ENCODE assay signal across 8 mouse cellular contexts in genomic region chr11:11873023-11873908, GRCm38 (mm10). TPM values are rescaled to one million over a fixed set of nuclear protein-coding genes. Genes with fewer than 3 reads are reported as not detected.
DNase-seq lines count a peak whose midpoint lies in the region; ATAC-seq and TF ChIP-seq lines count a peak whose summit lies in the region.

No protein-coding gene starts in this region.

- no peak overlapping the region for H3K4me2 ChIP-seq in kidney, embryonic 16.5 days (replicated peaks; ENCODE audit: low read depth, low read length)
- no peak overlapping the region for H3K4me2 ChIP-seq in hindbrain, postnatal 0 days (ENCODE audit: low read depth, low read length)
- H3K4me2 ChIP-seq in myocyte (ENCODE audit: low read depth): peak overlapping the region; percentile 12

- DNase-seq in kidney, adult 2 months: no peak
- DNase-seq in brain, embryonic 14.5 days (ENCODE audit: low read depth): peak; percentile 80
- peak; percentile 62 to 86 for DNase-seq in gastrocnemius, postnatal 4 days (ENCODE audit: low spot score in 2 of 2)
- peak; percentile 42 for DNase-seq in hindbrain, postnatal 0 days (ENCODE audit: low spot score)
- DNase-seq in MN1 (ENCODE audit: low spot score): no peak
- DNase-seq in cerebellum, adult 11-12 months: no peak

- H3ac ChIP-seq in myocyte (ENCODE audit: control insufficient read depth, insufficient read length): no peak overlapping the region

- no peaks in the 10 kb centered on the region for H3K9me3 ChIP-seq in kidney, embryonic 16.5 days (ENCODE audit: low read length)
- no peaks in the 10 kb centered on the region for H3K9me3 ChIP-seq in hindbrain, postnatal 0 days (ENCODE audit: low read length)

- TF ChIP-seq POLR2A in kidney, adult 2 months (IDR thresholded peaks at IDR 0.05; ENCODE audit: low read depth, low read length): no peak
- TF ChIP-seq POLR2A in brain, embryonic 14.5 days (IDR thresholded peaks at IDR 0.05; ENCODE audit: borderline replicate concordance, extremely low read depth, insufficient read depth, insufficient read length, poor library complexity, severe bottlenecking): no peak
- TF ChIP-seq POLR2A in myocyte (IDR thresholded peaks at IDR 0.05; ENCODE audit: insufficient read length, low read depth): no peak

- WGBS in kidney, embryonic 16.5 days: 38% methylated on average over 20 of the region's 20 CpGs
- 71% methylated on average over 20 of the region's 20 CpGs for WGBS in kidney, adult 2 months
- WGBS in hindbrain, postnatal 0 days: 50% methylated on average over 20 of the region's 20 CpGs

- peak overlapping the region; percentile 76 for H3K27ac ChIP-seq in kidney, embryonic 16.5 days (ENCODE audit: low read length)
- H3K27ac ChIP-seq in kidney, adult 2 months (ENCODE audit: insufficient read depth, low read depth, low read length): no peak overlapping the region
- no peak overlapping the region for H3K27ac ChIP-seq in hindbrain, postnatal 0 days

- TF ChIP-seq CTCF in kidney, adult 2 months (conservative IDR thresholded peaks at IDR 0.05; ENCODE audit: insufficient read depth, insufficient read length, low read depth, low read length): no peak
- TF ChIP-seq CTCF in brain, embryonic 14.5 days (IDR thresholded peaks at IDR 0.05; ENCODE audit: borderline replicate concordance, extremely low read depth, insufficient read depth, insufficient read length): no peak
- no peak for TF ChIP-seq CTCF in hindbrain, postnatal 0 days (IDR thresholded peaks at IDR 0.05; ENCODE audit: low read depth)

- no peaks in the 10 kb centered on the region for H3K36me3 ChIP-seq in kidney, embryonic 16.5 days (ENCODE audit: insufficient read depth, low read length)
- no peaks in the 10 kb centered on the region for H3K36me3 ChIP-seq in kidney, adult 2 months (ENCODE audit: control insufficient read depth, insufficient read depth, low read length)
- H3K36me3 ChIP-seq in hindbrain, postnatal 0 days (ENCODE audit: insufficient read depth, low read length): no peaks in the 10 kb centered on the region
- no peaks in the 10 kb centered on the region for H3K36me3 ChIP-seq in myocyte (ENCODE audit: control insufficient read depth, insufficient read depth)

- 0 out of 2 replicates have a peak overlapping the region, but pooled peaks have one; percentile 30 for H3K9ac ChIP-seq in kidney, embryonic 16.5 days (replicated peaks; ENCODE audit: low read length)
- no peak overlapping the region for H3K9ac ChIP-seq in hindbrain, postnatal 0 days (replicated peaks; ENCODE audit: low read length)

- H3K4me3 ChIP-seq in kidney, embryonic 16.5 days (ENCODE audit: low read length): no peak overlapping the region
- H3K4me3 ChIP-seq in kidney, adult 2 months (ENCODE audit: insufficient read depth, low read depth, low read length): no peak overlapping the region
- no peak overlapping the region for H3K4me3 ChIP-seq in hindbrain, postnatal 0 days (ENCODE audit: low read length)
- no peak overlapping the region for H3K4me3 ChIP-seq in myocyte

- H3K27me3 ChIP-seq in kidney, embryonic 16.5 days (ENCODE audit: insufficient read depth, low read length): no peaks in the 10 kb centered on the region
- H3K27me3 ChIP-seq in kidney, adult 2 months (replicated peaks; ENCODE audit: control insufficient read depth, insufficient read depth, low read length): no peaks in the 10 kb centered on the region
- H3K27me3 ChIP-seq in hindbrain, postnatal 0 days (ENCODE audit: insufficient read depth, low read length): no peaks in the 10 kb centered on the region
- no peaks in the 10 kb centered on the region for H3K27me3 ChIP-seq in myocyte (ENCODE audit: control insufficient read depth, insufficient read depth, insufficient read length)

- ATAC-seq in kidney, embryonic 16.5 days (ENCODE audit: low FRiP score, low TSS enrichment): peak; percentile 67; the same call in 1 of the 2 replicates
- ATAC-seq in hindbrain, postnatal 0 days: no peak

- H3K4me1 ChIP-seq in kidney, embryonic 16.5 days (ENCODE audit: insufficient read depth, low read length): peaks cover 29% of the 10 kb centered on the region
- no peaks in the 10 kb centered on the region for H3K4me1 ChIP-seq in kidney, adult 2 months (ENCODE audit: control insufficient read depth, insufficient read depth, low read length)
- peaks cover 11% of the 10 kb centered on the region for H3K4me1 ChIP-seq in hindbrain, postnatal 0 days (ENCODE audit: insufficient read depth, low read length)

- H3K79me2 ChIP-seq in myocyte (ENCODE audit: control insufficient read depth, insufficient read depth): no peaks in the 10 kb centered on the region

TF ChIP-seq in myocyte, 11 proteins besides CTCF, POLR2A, EP300 and RAD21:
- TF ChIP-seq CEBPB (IDR thresholded peaks at IDR 0.05; ENCODE audit: insufficient read depth, poor library complexity, severe bottlenecking) (no peak), REST (IDR thresholded peaks at IDR 0.05; ENCODE audit: insufficient read depth, insufficient read length) (no peak), USF1 (IDR thresholded peaks at IDR 0.05; ENCODE audit: low read depth) (no peak), E2F4 (IDR thresholded peaks at IDR 0.05; ENCODE audit: insufficient read depth) (no peak), TCF3 (IDR thresholded peaks at IDR 0.05; ENCODE audit: insufficient read length, low read depth) (peak; percentile 9), MYOD1 (IDR thresholded peaks at IDR 0.05; ENCODE audit: control insufficient read depth in 1 of 3, insufficient read length in 2 of 3, low read depth in 2 of 3) (peak in 2 of 3 experiments; percentile 77 to 85), MAX (IDR thresholded peaks at IDR 0.05; ENCODE audit: low read depth) (no peak), POLR2AphosphoS2 (IDR thresholded peaks at IDR 0.05; ENCODE audit: insufficient read length, low read depth) (no peak), TCF12 (IDR thresholded peaks at IDR 0.05; ENCODE audit: insufficient read depth, poor library complexity, severe bottlenecking) (peak; percentile 27), SRF (IDR thresholded peaks at IDR 0.05; ENCODE audit: control insufficient read depth, insufficient read length, low read depth) (no peak), MYOG (IDR thresholded peaks at IDR 0.05; ENCODE audit: control insufficient read depth in 1 of 3, insufficient read depth in 1 of 3, insufficient read length in 2 of 3, low read depth in 2 of 3) (peak in 2 of 3 experiments; percentile 86 to 89)
TF ChIP-seq in myocyte: peak in this region for 4.

RNA-seq across cellular contexts. Expression of gene Ddc, which starts 24.7 kb away (rescaled TPM):
- 12.6 and 13.2 TPM in 2 replicates for polyA plus RNA-seq in kidney, embryonic 16.5 days (2015; fragmentation: Nextera tagmentation; extraction: Ambion mirVana)
- 96.2 and 103 TPM in 2 replicates for polyA plus RNA-seq in kidney, adult 2 months (2012; rRNA removed)
- 11.2 and 13.8 TPM in 2 replicates for polyA plus RNA-seq in brain, embryonic 14.5 days (2012; rRNA removed)
- 10 to 100 TPM; 60.0 to 67.4 TPM for total RNA-seq in gastrocnemius, postnatal 4 days (2021)
- 11.4 and 13.7 TPM in 2 replicates for total RNA-seq in hindbrain, postnatal 0 days (2014; rRNA removed)
- 15.4 and 20.5 TPM in 2 replicates for polyA plus RNA-seq in hindbrain, postnatal 0 days (2015; fragmentation: Nextera tagmentation; extraction: Ambion mirVana)
- polyA plus RNA-seq in myocyte (2012; fragmentation: generic; extraction: Trizol): 7.5 TPM

Comparison
In these comparisons a context has a peak if more than half of its experiments do, and no peak if none do; other contexts are left out.
1. DNase-seq: peak in brain, embryonic 14.5 days (single experiment), gastrocnemius, postnatal 4 days (2 of 2) and hindbrain, postnatal 0 days (single experiment); none in kidney, adult 2 months (single experiment), MN1 (single experiment) and cerebellum, adult 11-12 months (single experiment).